Mouse (Mus musculus): Measurements from ENCODE around the gene Adamts13.

DNA sequence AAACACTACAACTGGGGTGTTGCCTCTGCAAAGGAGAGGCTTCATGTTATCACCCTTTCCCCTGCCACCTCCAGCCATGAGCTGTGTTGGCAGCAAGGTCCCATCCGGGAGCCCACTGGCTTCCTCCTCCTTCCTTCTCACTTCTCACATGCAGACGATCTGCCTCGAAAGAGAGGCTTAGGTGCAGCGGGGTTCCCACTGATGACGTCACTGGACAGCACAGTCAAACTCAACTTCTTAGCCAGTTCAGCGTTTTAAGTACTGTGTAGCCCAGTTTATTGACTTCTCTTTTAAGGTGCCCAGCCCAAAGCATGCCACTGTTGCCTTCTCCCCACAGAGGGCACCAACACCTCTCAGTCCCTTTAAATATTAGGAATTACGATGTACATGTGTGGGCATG lies 34.5 kb downstream of the Adamts13 start:
- TF ChIP-seq CTCF (IDR thresholded peaks at IDR 0.05; ENCODE audit: insufficient read depth, low read depth, low read length) (no peak), POLR2A (IDR thresholded peaks at IDR 0.05; ENCODE audit: insufficient read depth, low read depth, low read length) (no peak)

All from olfactory bulb, adult 2 months (tissue).